Mouse (Mus musculus): Measurements from ENCODE around the gene Alox12e.
"Not testable (repeated sequence)": the region's sequence is repeated elsewhere in the genome, so short reads cannot be mapped to it uniquely, and the experiment has no call there.

Alox12e gene

GRCm38 (mm10) chr11:70322528-70322927, at the start of gene Alox12e:
TSS of gene Alox12e (minus strand) at chr11:70322628.
- DNase-seq (ENCODE audit: low read depth, low spot score): no peak

- DNase-seq (ENCODE audit: low read depth, low spot score): not testable (repeated sequence)
Measured at GRCm38 (mm10) chr11:70368626-70369025, 46.2 kb upstream of the Alox12e start.

- not testable (repeated sequence) for DNase-seq (ENCODE audit: low read depth, low spot score)
Measured at GRCm38 (mm10) chr11:70367701-70368100, 45.3 kb upstream of the Alox12e start.

- no peak for DNase-seq (ENCODE audit: low read depth, low spot score)
Measured at GRCm38 (mm10) chr11:70351868-70352267, 29.4 kb upstream of the Alox12e start, which contains the start of gene Alox15. TSS of gene Alox15 (minus strand) at chr11:70352031.

GRCm38 (mm10) chr11:70348630-70349029, 26.2 kb upstream of the Alox12e start:
- no peak for DNase-seq (ENCODE audit: low read depth, low spot score)

- no peak for DNase-seq (ENCODE audit: low read depth, low spot score)
Measured at GRCm38 (mm10) chr11:70347861-70348260, 25.4 kb upstream of the Alox12e start.

- no peak for DNase-seq (ENCODE audit: low read depth, low spot score)
Measured at GRCm38 (mm10) chr11:70345546-70345945, 23.1 kb upstream of the Alox12e start.

GRCm38 (mm10) chr11:70345061-70345460, 22.6 kb upstream of the Alox12e start:
- no peak for DNase-seq (ENCODE audit: low read depth, low spot score)

GRCm38 (mm10) chr11:70339481-70339880, 17.1 kb upstream of the Alox12e start:
- no peak for DNase-seq (ENCODE audit: low read depth, low spot score)

GRCm38 (mm10) chr11:70334477-70334876, 12.0 kb upstream of the Alox12e start:
- no peak for DNase-seq (ENCODE audit: low read depth, low spot score)

GRCm38 (mm10) chr11:70324726-70325125, 2.3 kb upstream of the Alox12e start:
- no peak for DNase-seq (ENCODE audit: low read depth, low spot score)

GRCm38 (mm10) chr11:70321664-70322063, 764 bp downstream of the Alox12e start:
- DNase-seq (ENCODE audit: low read depth, low spot score): peak; percentile 67

GRCm38 (mm10) chr11:70319614-70320013, 2.8 kb downstream of the Alox12e start:
- no peak for DNase-seq (ENCODE audit: low read depth, low spot score)

- DNase-seq (ENCODE audit: low read depth, low spot score): no peak
Measured at GRCm38 (mm10) chr11:70313833-70314232, 8.6 kb downstream of the Alox12e start.

- no peak for DNase-seq (ENCODE audit: low read depth, low spot score)
Measured at GRCm38 (mm10) chr11:70309341-70309740, 13.1 kb downstream of the Alox12e start.

- DNase-seq (ENCODE audit: low read depth, low spot score): no peak
Measured at GRCm38 (mm10) chr11:70308296-70308695, 14.1 kb downstream of the Alox12e start.

GRCm38 (mm10) chr11:70306159-70306558, 16.3 kb downstream of the Alox12e start:
- no peak for DNase-seq (ENCODE audit: low read depth, low spot score)

- no peak for DNase-seq (ENCODE audit: low read depth, low spot score)
Measured at GRCm38 (mm10) chr11:70302293-70302692, 20.1 kb downstream of the Alox12e start.

- DNase-seq (ENCODE audit: low read depth, low spot score): no peak
Measured at GRCm38 (mm10) chr11:70297836-70298454, 24.5 kb downstream of the Alox12e start.

GRCm38 (mm10) chr11:70297405-70297804, 25.0 kb downstream of the Alox12e start:
- DNase-seq (ENCODE audit: low read depth, low spot score): no peak

GRCm38 (mm10) chr11:70293881-70294280, 28.5 kb downstream of the Alox12e start:
- no peak for DNase-seq (ENCODE audit: low read depth, low spot score)

GRCm38 (mm10) chr11:70291235-70291634, 31.2 kb downstream of the Alox12e start:
- DNase-seq (ENCODE audit: low read depth, low spot score): no peak

GRCm38 (mm10) chr11:70289236-70289635, 33.2 kb downstream of the Alox12e start:
- DNase-seq (ENCODE audit: low read depth, low spot score): no peak

- DNase-seq (ENCODE audit: low read depth, low spot score): no peak
Measured at GRCm38 (mm10) chr11:70288102-70288501, 34.3 kb downstream of the Alox12e start.

All from WW6 (cell line).